Mouse (Mus musculus) limb, embryonic 15.5 days (tissue): ENCODE results near the gene Cenpa. TPM values are rescaled to one million over a fixed set of nuclear protein-coding genes. Genes with fewer than 3 reads are reported as not detected.

Source experiments
- ATAC-seq: fragments of 200-750 bp; cut with Nextera tagmentation; 2 replicates; pipeline ENCODE4 v1.8.0; 2017; ENCODE audit warnings: low read depth, moderate TSS enrichment; ENCODE audit not compliant: insufficient number of reproducible peaks, low FRiP score, low TSS enrichment
- H3K27ac ChIP-seq: fragments of 300-500 bp; sonication (generic); 2 replicates; pipeline ENCODE4 v1.5.1; 2015; ENCODE audit warnings: moderate library complexity, mild to moderate bottlenecking, inconsistent platforms
- H3K27me3 ChIP-seq: fragments of 300-500 bp; sonication (generic); 2 replicates; pipeline ENCODE4 v1.6.1; 2015; ENCODE audit warnings: inconsistent platforms
- H3K36me3 ChIP-seq: fragments of 300-500 bp; sonication (generic); 2 replicates; pipeline ENCODE4 v1.6.1; 2015; ENCODE audit warnings: inconsistent platforms
- H3K4me1 ChIP-seq: fragments of 300-500 bp; sonication (generic); 2 replicates; pipeline ENCODE4 v1.6.1; 2015; ENCODE audit warnings: inconsistent platforms
- H3K4me2 ChIP-seq: fragments of 300-500 bp; sonication (generic); 2 replicates; pipeline ENCODE4 v1.6.1; 2015; ENCODE audit warnings: mild to moderate bottlenecking, inconsistent platforms
- H3K4me3 ChIP-seq: fragments of 300-500 bp; sonication (generic); 2 replicates; pipeline ENCODE4 v1.5.1; 2015; ENCODE audit warnings: mild to moderate bottlenecking, inconsistent platforms
- H3K9ac ChIP-seq: fragments of 300-500 bp; sonication (generic); 2 replicates; pipeline ENCODE4 v1.6.1; 2015; ENCODE audit warnings: inconsistent platforms
- H3K9me3 ChIP-seq: fragments of 300-500 bp; sonication (generic); 2 replicates; pipeline ENCODE4 v1.6.1; 2016; ENCODE audit warnings: inconsistent platforms
- WGBS: fragments of 180-500 bp; shearing (Covaris S2); methylation state at CpG from one replicate; pipeline ENCODE4 v1.1.7; 2015; 5-methylcytosine and 5-hydroxymethylcytosine counted together
- polyA plus RNA-seq: library from polyadenylated mRNA; unstranded; fragments of >200 nt; fragmentation: Nextera tagmentation; extraction: Ambion mirVana; gene quantifications from 2 replicates; pipeline ENCODE4 v1.2.1, GENCODE M21; 2015

The Cenpa gene
- polyA plus RNA-seq, 1 experiment from 2014 or later: 217 TPM

GRCm38 (mm10) chr5:30647815-30648560, 18.6 kb upstream of the Cenpa start, which contains the start of gene Slc35f6:
Gene Slc35f6 (plus strand): TSS chr5:30647933.
- Histone ChIP-seq H3K4me1 (peaks cover 14% of the 10 kb centered on the region), H3K27ac (peak within 1 kb of the TSS; percentile 47; the same call in 1 of the 2 replicates)
- under 1% methylated on average over 38 of the region's 38 CpGs for WGBS

GRCm38 (mm10) chr5:30649558-30649957, 17.0 kb upstream of the Cenpa start:
- Histone ChIP-seq H3K27me3 (no peaks in the 10 kb centered on the region), H3K27ac (no peak overlapping the region), H3K4me3 (no peak overlapping the region), H3K36me3 (peaks cover 4% of the 10 kb centered on the region), H3K9ac (no peak overlapping the region), H3K9me3 (no peaks in the 10 kb centered on the region), H3K4me2 (0 out of 2 replicates have a peak overlapping the region, but pooled peaks have one; percentile 87), H3K4me1 (peaks cover 14% of the 10 kb centered on the region)
- no peak for ATAC-seq
- 41% methylated on average over 4 of the region's 4 CpGs for WGBS

More at GRCm38 (mm10) chr5:30647815-30648560, 18.6 kb upstream of the Cenpa start, which contains the start of gene Slc35f6:
- ATAC-seq: peak; percentile 65; the same call in 1 of the 2 replicates
- H3K9ac ChIP-seq: peak within 1 kb of the TSS; percentile 64
- no peaks in the 10 kb centered on the region for H3K9me3 ChIP-seq
- H3K4me2 ChIP-seq: peak within 1 kb of the TSS; percentile 87
- H3K4me3 ChIP-seq: peak within 1 kb of the TSS; percentile 79
- 0 out of 2 replicates have a peak, but pooled peaks cover 2% of the 10 kb centered on the region for H3K36me3 ChIP-seq
- no peaks in the 10 kb centered on the region for H3K27me3 ChIP-seq

- ATAC-seq: no peak
- Histone ChIP-seq H3K4me1 (peaks cover 14% of the 10 kb centered on the region), H3K4me3 (no peak overlapping the region), H3K9me3 (no peaks in the 10 kb centered on the region), H3K4me2 (no peak overlapping the region), H3K27ac (no peak overlapping the region), H3K36me3 (peaks cover 16% of the 10 kb centered on the region), H3K27me3 (no peaks in the 10 kb centered on the region), H3K9ac (no peak overlapping the region)
- WGBS: 84% methylated on average over 3 of the region's 3 CpGs
Observed at GRCm38 (mm10) chr5:30650756-30651155, 15.8 kb upstream of the Cenpa start.

- 91% methylated on average over 3 of the region's 3 CpGs for WGBS
- Histone ChIP-seq H3K4me2 (no peak overlapping the region), H3K36me3 (peaks cover 24% of the 10 kb centered on the region), H3K9me3 (no peaks in the 10 kb centered on the region), H3K27me3 (no peaks in the 10 kb centered on the region), H3K27ac (no peak overlapping the region), H3K9ac (no peak overlapping the region), H3K4me3 (no peak overlapping the region), H3K4me1 (peaks cover 14% of the 10 kb centered on the region)
- no peak for ATAC-seq
Observed at GRCm38 (mm10) chr5:30651554-30651953, 15.0 kb upstream of the Cenpa start.

GRCm38 (mm10) chr5:30653246-30653645, 13.3 kb upstream of the Cenpa start:
- Histone ChIP-seq H3K9me3 (no peaks in the 10 kb centered on the region), H3K9ac (no peak overlapping the region), H3K4me1 (peaks cover 12% of the 10 kb centered on the region), H3K27me3 (no peaks in the 10 kb centered on the region), H3K36me3 (peaks cover 41% of the 10 kb centered on the region), H3K27ac (no peak overlapping the region), H3K4me2 (no peak overlapping the region), H3K4me3 (no peak overlapping the region)
- 79% methylated on average over 6 of the region's 6 CpGs for WGBS
- ATAC-seq: no peak

- Histone ChIP-seq H3K36me3 (peaks cover 46% of the 10 kb centered on the region), H3K4me2 (no peak overlapping the region), H3K4me1 (no peaks in the 10 kb centered on the region), H3K27ac (no peak overlapping the region), H3K9ac (no peak overlapping the region), H3K27me3 (no peaks in the 10 kb centered on the region), H3K9me3 (no peaks in the 10 kb centered on the region), H3K4me3 (no peak overlapping the region)
- ATAC-seq: no peak
- 77% methylated on average over 8 of the region's 8 CpGs for WGBS
Observed at GRCm38 (mm10) chr5:30655042-30655441, 11.5 kb upstream of the Cenpa start.

GRCm38 (mm10) chr5:30655526-30656195, 10.9 kb upstream of the Cenpa start:
- H3K27ac ChIP-seq: no peak overlapping the region
- no peak overlapping the region for H3K4me2 ChIP-seq
- ATAC-seq: no peak
- 89% methylated on average over 6 of the region's 6 CpGs for WGBS
- peaks cover 46% of the 10 kb centered on the region for H3K36me3 ChIP-seq
- H3K27me3 ChIP-seq: no peaks in the 10 kb centered on the region
- H3K9me3 ChIP-seq: no peaks in the 10 kb centered on the region
- H3K4me1 ChIP-seq: no peaks in the 10 kb centered on the region
- H3K4me3 ChIP-seq: no peak overlapping the region
- no peak overlapping the region for H3K9ac ChIP-seq

- H3K27me3 ChIP-seq: no peaks in the 10 kb centered on the region
- H3K9ac ChIP-seq: no peak overlapping the region
- no peaks in the 10 kb centered on the region for H3K9me3 ChIP-seq
- no peaks in the 10 kb centered on the region for H3K4me1 ChIP-seq
- H3K27ac ChIP-seq: no peak overlapping the region
- WGBS: 80% methylated on average over 4 of the region's 4 CpGs
- peaks cover 44% of the 10 kb centered on the region for H3K36me3 ChIP-seq
- H3K4me3 ChIP-seq: no peak overlapping the region
- ATAC-seq: no peak
- no peak overlapping the region for H3K4me2 ChIP-seq
Observed at GRCm38 (mm10) chr5:30659042-30659441, 7.5 kb upstream of the Cenpa start.

GRCm38 (mm10) chr5:30660278-30660677, 6.3 kb upstream of the Cenpa start:
- Histone ChIP-seq H3K4me2 (no peak overlapping the region), H3K9me3 (no peaks in the 10 kb centered on the region)
- 94% methylated on average over 1 of the region's 1 CpGs for WGBS

GRCm38 (mm10) chr5:30660813-30661212, 5.8 kb upstream of the Cenpa start:
- H3K27ac ChIP-seq: no peak overlapping the region
- H3K4me3 ChIP-seq: no peak overlapping the region
- WGBS: 92% methylated on average over 5 of the region's 5 CpGs
- H3K9me3 ChIP-seq: no peaks in the 10 kb centered on the region
- H3K36me3 ChIP-seq: peaks cover 29% of the 10 kb centered on the region
- H3K4me2 ChIP-seq: no peak overlapping the region
- no peak for ATAC-seq
- no peak overlapping the region for H3K9ac ChIP-seq
- H3K27me3 ChIP-seq: no peaks in the 10 kb centered on the region
- no peaks in the 10 kb centered on the region for H3K4me1 ChIP-seq

More at GRCm38 (mm10) chr5:30660278-30660677, 6.3 kb upstream of the Cenpa start:
- no peaks in the 10 kb centered on the region for H3K4me1 ChIP-seq
- H3K4me3 ChIP-seq: no peak overlapping the region
- H3K27me3 ChIP-seq: no peaks in the 10 kb centered on the region
- H3K36me3 ChIP-seq: peaks cover 35% of the 10 kb centered on the region
- no peak overlapping the region for H3K27ac ChIP-seq
- no peak for ATAC-seq
- no peak overlapping the region for H3K9ac ChIP-seq

- Histone ChIP-seq H3K27me3 (no peaks in the 10 kb centered on the region), H3K9me3 (no peaks in the 10 kb centered on the region), H3K36me3 (peaks cover 8% of the 10 kb centered on the region; the same call in 1 of the 2 replicates), H3K27ac (no peak overlapping the region), H3K4me1 (peaks cover 19% of the 10 kb centered on the region), H3K4me3 (no peak overlapping the region), H3K9ac (no peak overlapping the region), H3K4me2 (no peak overlapping the region)
- ATAC-seq: no peak
- WGBS: 90% methylated on average over 9 of the region's 9 CpGs
Observed at GRCm38 (mm10) chr5:30665360-30665759, 1.2 kb upstream of the Cenpa start.

- Histone ChIP-seq H3K9ac (no peak overlapping the region), H3K27ac (peak overlapping the region; percentile 88), H3K36me3 (peaks cover 8% of the 10 kb centered on the region; the same call in 1 of the 2 replicates), H3K4me2 (peak overlapping the region; percentile 72), H3K27me3 (no peaks in the 10 kb centered on the region), H3K4me1 (peaks cover 19% of the 10 kb centered on the region), H3K4me3 (peak overlapping the region; percentile 74), H3K9me3 (no peaks in the 10 kb centered on the region)
- 52% methylated on average over 6 of the region's 6 CpGs for WGBS
- no peak for ATAC-seq
Observed at GRCm38 (mm10) chr5:30665968-30666367, 609 bp upstream of the Cenpa start.
